Mouse (Mus musculus): ENCODE measurements around the gene Snx22.

GRCm38 (mm10) chr9:66110611-66111379 lies 41.3 kb upstream of the Snx22 start:
- no peak for TF ChIP-seq MAX (IDR thresholded peaks at IDR 0.05; ENCODE audit: low read length)
- TF ChIP-seq CTCF (IDR thresholded peaks at IDR 0.05 in 2 of 3, conservative IDR thresholded peaks at IDR 0.05 in 1 of 3; ENCODE audit: control insufficient read depth in 1 of 3, insufficient read depth in 1 of 3, low read depth in 2 of 3, low read length in 3 of 3, poor library complexity in 1 of 3, severe bottlenecking in 1 of 3) = no peak
- TF ChIP-seq MXI1 (IDR thresholded peaks at IDR 0.05; ENCODE audit: low read depth, low read length) = no peak
- no peak for TF ChIP-seq POLR2AphosphoS2 (IDR thresholded peaks at IDR 0.05; ENCODE audit: low read length)
- no peak for TF ChIP-seq MEF2A (IDR thresholded peaks at IDR 0.05; ENCODE audit: extremely low read depth, insufficient replicate concordance, low read depth, low read length, poor library complexity, severe bottlenecking)
- no peak for TF ChIP-seq ZKSCAN1 (IDR thresholded peaks at IDR 0.05; ENCODE audit: low read depth, low read length)
- no peak for TF ChIP-seq MYB (IDR thresholded peaks at IDR 0.05; ENCODE audit: low read depth, low read length)

Measured in MEL (cell line).